Mouse (Mus musculus) testis, adult 10 weeks (tissue): ENCODE measurements around the gene Fastkd1. TPM values are rescaled to one million over a fixed set of nuclear protein-coding genes. Genes with fewer than 3 reads are reported as not detected.

Experiments
- polyA plus RNA-seq: library from polyadenylated mRNA; stranded (reverse); fragments of 350-450 nt; fragmentation: Illumina TruSeq; extraction: RNeasy Lipid Tissue Mini Kit (QIAGEN cat#74804); gene quantifications from one replicate; pipeline ENCODE4 v1.2.3, GENCODE M21; 2014; ENCODE audit warnings: low read depth, low replicate concordance

The Fastkd1 gene
- 35.7 TPM for polyA plus RNA-seq

DNA sequence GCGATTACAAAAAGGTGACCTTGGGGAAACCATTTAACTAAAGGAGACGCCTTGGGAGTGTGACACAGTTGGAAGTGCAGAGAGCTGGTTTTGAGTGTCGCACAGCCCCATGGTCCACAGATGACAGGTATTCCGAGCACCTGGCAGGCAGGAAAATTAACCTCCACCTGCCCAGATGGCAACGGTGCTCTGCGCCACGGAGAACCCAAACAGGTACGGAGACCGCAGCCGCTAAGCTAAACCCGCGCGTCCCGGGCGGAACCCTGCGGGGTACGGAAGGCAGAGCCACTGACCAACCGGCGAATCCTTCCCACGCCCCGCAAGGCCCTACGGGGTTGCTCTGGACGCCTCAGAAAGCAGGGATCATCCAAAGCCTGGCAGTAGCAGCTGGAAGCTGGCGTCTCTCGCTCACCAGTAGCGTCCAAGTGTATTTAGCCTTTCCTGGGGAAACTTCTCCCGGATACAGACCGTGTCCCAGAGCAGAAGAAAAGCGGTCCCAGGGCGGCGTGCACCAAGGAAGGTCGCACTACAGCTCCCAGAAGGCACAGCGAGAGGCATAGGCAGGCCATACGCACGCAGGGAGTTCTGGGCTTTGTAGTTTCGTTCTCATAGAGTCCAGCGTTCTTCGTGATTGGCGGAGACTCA, at the start of gene Fastkd1:
Gene Fastkd1, minus strand, starts transcription at position 536 of the 645 bp plus-strand sequence.

GRCm38 (mm10) chr2:69722273-69722649, 8.9 kb upstream of the Fastkd1 start, which contains the start of gene Ppig:
Gene Ppig (plus strand): TSS chr2:69722545.

DNA sequence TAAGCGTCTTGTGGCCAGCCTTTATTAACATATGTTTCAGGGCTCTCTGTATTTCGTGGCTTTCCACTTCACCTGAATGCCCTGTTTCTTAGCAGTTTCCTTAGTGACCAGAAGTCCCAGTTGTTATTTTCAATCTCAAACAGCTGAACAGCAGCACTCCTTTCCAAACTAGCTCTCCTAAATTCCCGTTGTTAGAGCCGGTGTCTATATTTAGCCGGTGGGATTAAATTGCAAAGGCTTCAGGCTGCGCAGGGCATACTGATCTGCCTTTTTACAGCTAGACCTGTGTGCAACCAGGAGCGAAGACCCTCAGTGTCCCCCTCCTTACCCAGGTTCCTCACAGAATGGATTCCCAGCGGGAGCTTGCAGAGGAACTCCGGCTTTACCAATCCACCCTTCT, 43.5 kb downstream of the Fastkd1 start, which contains the start of gene Klhl41:
Gene Klhl41, plus strand, starts transcription at position 268 of the 400 bp plus-strand sequence.

DNA sequence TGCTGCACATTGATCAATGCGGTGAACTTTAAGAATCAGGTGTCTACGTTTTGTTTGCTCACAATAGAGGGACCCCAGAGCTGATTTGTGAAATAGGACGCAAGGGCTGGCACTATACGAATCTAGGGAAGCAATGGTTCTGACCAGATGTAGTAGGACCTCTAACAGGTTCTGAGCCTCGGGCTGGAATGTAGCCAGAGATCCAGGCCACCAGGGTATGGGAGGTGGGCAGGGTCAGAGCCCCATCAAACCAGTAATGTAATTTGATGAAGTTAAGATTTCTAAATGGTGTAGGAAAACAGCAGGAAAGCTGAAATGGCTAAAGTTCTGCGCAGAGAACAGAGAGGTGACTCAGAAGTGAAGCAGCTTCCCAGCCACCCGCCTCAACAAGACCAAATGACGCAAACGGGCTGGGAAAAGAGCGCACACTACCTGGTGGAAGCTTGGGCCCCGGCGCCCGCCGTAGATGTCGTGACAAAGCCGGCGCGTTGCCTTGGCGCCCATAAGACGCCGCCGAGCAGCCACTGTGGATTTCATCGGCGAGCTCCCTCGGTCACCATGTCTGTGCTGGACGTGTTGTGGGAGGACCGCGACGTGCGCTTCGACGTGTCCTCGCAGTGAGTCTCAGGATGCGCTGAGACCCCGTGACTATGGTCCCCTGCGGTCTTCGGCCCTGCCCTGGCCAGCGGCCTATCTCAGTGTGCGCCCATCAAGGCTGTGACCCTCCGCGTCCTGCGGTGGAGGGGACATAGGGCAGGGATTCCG, 66.4 kb downstream of the Fastkd1 start, which contains the start of gene Bbs5:
Gene Bbs5, plus strand, starts transcription at position 446 of the 765 bp plus-strand sequence.

Other genes with a start within 250 kb of the Fastkd1 start
- 0.39 TPM for gene Lrp2, start 127.5 kb downstream of the Fastkd1 start, polyA plus RNA-seq
- gene Bbs5, start 66.3 kb downstream of the Fastkd1 start, polyA plus RNA-seq: 290 TPM
- gene Klhl41, start 43.4 kb downstream of the Fastkd1 start, polyA plus RNA-seq: 7.3 TPM
- gene Ppig, start 9.0 kb upstream of the Fastkd1 start, polyA plus RNA-seq: 143 TPM
- gene Ccdc173, start 76.1 kb upstream of the Fastkd1 start, polyA plus RNA-seq: 399 TPM
- 903 TPM for gene Phospho2, start 76.1 kb upstream of the Fastkd1 start, polyA plus RNA-seq
- gene Klhl23, start 108.4 kb upstream of the Fastkd1 start, polyA plus RNA-seq: 103 TPM
- 283 TPM for gene Ssb, start 148.0 kb upstream of the Fastkd1 start, polyA plus RNA-seq
- 20.5 TPM for gene Mettl5, start 172.1 kb upstream of the Fastkd1 start, polyA plus RNA-seq
- 37.1 TPM for gene Ubr3, start 183.7 kb upstream of the Fastkd1 start, polyA plus RNA-seq